Mouse (Mus musculus) intestine, embryonic 16.5 days (tissue): Measurements from ENCODE around the gene Pabpc4. TPM values are rescaled to one million over a fixed set of nuclear protein-coding genes. Genes with fewer than 3 reads are reported as not detected.

ENCODE experiments used
- polyA plus RNA-seq: library from polyadenylated mRNA; unstranded; fragments of >200 nt; fragmentation: Nextera tagmentation; extraction: Ambion mirVana; gene quantifications from 2 replicates; pipeline ENCODE4 v1.2.1, GENCODE M21; 2015

Gene Pabpc4
- polyA plus RNA-seq, 1 experiment from 2014 or later = 36.7 TPM

Other genes with a start within 250 kb of the Pabpc4 start
- 12.7 and 16.0 TPM in 2 replicates for gene Trit1, start 245.8 kb upstream of the Pabpc4 start, polyA plus RNA-seq
- 0.29 and 0.47 TPM in 2 replicates for gene Bmp8b, start 157.2 kb upstream of the Pabpc4 start, polyA plus RNA-seq
- gene Oxct2b, start 146.1 kb upstream of the Pabpc4 start, polyA plus RNA-seq = 0.13 TPM in 1 of 2 replicates, not detected in the other
- 76.1 and 84.1 TPM in 2 replicates for gene Ppie, start 122.4 kb upstream of the Pabpc4 start, polyA plus RNA-seq
- gene Hpcal4, start 79.1 kb upstream of the Pabpc4 start, polyA plus RNA-seq = 3.4 TPM in 2 replicates
- gene Nt5c1a, start 60.8 kb upstream of the Pabpc4 start, polyA plus RNA-seq = not detected in 2 replicates
- 10.7 and 12.0 TPM in 2 replicates for gene Heyl, start 28.8 kb upstream of the Pabpc4 start, polyA plus RNA-seq
- not detected in 2 replicates for gene Oxct2a, start 61.3 kb downstream of the Pabpc4 start, polyA plus RNA-seq
- 0.64 and 1.1 TPM in 2 replicates for gene Bmp8a, start 80.9 kb downstream of the Pabpc4 start, polyA plus RNA-seq